Mouse (Mus musculus) brain, embryonic 14.5 days (tissue): ENCODE measurements around the gene Kng1.

ENCODE experiments used
- CTCF ChIP-seq: fragments of 200-500 bp; IDR thresholded peaks from 2 replicates; pipeline ENCODE4 v1.5.1; 2012; ENCODE audit warnings: inconsistent platforms, mild to moderate bottlenecking, moderate library complexity, borderline replicate concordance; ENCODE audit not compliant: insufficient read depth, insufficient read length; ENCODE audit errors: extremely low read depth
- POLR2A ChIP-seq: fragments of 200-500 bp; IDR thresholded peaks from 2 replicates; pipeline ENCODE4 v1.6.1; 2012; ENCODE audit warnings: mild to moderate bottlenecking, inconsistent platforms, borderline replicate concordance; ENCODE audit not compliant: poor library complexity, insufficient read depth, insufficient read length, severe bottlenecking; ENCODE audit errors: extremely low read depth

- TF ChIP-seq CTCF: no peak
- no peak for TF ChIP-seq POLR2A
Observed at GRCm38 (mm10) chr16:23130303-23130702, 72.6 kb downstream of the Kng1 start.
